Mouse (Mus musculus) CD4-positive, CD25-positive, alpha-beta regulatory T cell, adult 2 months (primary cell): Measurements from ENCODE around the gene Por.

Experiments used
- DNase-seq: peaks from one replicate; pipeline ENCODE4 v3.0.0-alpha.2; 2012; ENCODE audit warnings: low read depth, low spot score

Por gene

DNA sequence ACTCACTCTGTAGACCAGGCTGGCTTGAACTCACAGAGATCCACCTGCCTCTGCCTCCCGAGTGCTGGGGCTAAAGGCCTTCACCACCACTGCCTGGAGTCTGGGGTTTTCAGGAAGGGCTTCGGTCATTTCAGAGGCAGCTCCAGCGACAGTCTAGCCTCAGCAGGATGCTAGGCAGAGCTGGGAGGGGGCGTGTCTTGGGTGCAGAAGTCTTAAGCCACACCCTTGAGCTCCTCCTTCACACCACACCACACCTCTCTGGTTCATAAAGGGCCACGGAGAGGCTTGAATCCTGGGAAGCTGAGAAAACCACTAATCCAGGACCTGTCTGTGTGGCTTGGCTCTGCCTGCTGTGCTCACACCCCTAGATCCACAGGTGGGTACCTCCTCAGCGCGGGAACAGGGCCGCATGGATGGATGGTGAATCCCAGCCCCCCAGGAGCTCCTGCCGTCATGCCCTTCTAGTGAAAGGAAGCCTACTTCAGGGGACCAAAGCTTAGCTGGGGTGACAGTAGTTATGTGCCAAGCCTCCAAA lies at the start of gene Por:
Gene Por (plus strand): TSS at position 293 of the 535 bp plus-strand sequence.
- DNase-seq: peak; percentile 47

DNA sequence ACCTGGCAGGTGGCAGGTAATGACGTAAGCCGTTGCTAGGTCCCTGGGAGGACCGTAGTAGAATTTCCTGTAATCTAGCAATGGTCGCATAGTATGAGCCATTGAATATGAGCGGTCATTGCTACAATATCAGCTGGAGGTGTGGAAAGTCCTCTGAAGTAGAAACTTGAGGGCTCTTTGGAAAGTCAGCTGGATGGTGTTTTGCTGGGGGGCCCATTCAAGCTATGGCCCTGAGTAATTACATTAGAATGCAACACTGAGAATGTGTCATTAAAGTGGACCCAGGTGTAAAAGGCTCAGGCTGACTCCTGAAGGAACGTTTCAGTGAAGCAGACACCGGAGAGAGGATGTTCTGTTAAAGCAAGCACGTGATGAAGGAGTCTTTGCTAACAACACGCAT lies 49.3 kb upstream of the Por start:
- no peak for DNase-seq

DNA sequence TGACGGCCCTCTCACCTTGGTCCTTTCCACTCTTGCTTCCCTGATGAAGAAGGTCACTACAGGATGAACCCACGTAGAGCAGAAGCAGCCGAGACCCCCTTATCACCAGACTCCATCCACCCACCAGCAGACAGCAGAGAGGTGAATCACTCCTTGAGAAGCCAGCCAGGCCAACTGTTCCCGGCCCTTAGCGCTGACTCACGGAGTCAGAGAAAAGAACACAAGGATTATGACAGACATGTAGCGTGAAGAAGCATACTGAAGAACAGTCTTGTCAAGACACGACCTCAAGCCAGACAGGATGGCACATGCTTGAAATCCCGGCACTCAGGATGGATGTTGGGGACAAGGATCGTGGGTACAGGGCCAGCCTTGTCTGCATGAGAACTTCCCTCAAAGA lies 48.1 kb upstream of the Por start:
- no peak for DNase-seq

DNA sequence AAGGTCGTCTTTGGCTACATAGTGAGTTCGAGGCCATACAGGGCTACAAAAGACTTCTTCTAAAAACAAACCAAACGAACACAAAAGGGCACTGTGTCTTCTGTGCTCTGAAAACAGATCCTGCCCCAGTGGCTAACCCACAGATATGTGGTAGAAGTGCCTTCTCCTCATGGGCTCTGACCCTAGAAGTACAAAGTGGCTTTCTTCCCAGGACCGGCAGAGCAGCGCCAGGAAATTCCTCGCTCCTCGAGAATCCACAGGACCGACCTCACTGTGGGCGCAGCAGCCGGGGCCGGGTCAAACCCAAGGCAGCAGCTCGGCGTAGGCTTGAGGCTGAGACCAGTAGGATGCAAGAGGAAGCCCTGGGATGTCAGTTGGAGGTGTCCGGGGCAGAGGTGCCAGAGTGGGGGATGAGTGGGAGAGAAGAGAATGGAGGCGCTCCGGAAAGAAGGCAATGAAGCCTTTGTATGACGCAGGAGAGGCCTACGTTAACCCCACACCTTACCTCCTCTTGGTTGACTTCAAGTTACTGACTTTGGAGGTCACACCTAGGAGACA lies 46.7 kb upstream of the Por start:
- no peak for DNase-seq

DNA sequence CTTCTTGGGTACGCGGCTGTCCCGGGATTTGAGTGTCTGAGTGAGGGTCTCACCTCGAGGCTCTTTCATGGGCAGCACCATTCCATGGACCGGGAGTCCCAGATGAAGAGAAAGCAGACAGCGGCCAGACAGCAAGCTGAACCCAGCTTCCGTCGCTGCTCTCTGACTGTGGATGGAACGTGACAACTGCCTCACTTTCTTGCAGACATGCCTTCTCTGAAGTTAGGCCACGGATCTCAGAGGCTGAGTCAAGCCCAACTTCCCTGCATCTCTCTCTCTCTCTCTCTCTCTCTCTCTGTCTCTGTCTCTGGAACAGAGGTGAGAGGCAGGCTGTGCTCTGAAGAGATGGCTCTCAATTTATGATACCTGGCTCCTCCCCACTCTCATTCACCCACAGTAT lies 40.9 kb upstream of the Por start:
- peak; percentile 12 for DNase-seq

DNA sequence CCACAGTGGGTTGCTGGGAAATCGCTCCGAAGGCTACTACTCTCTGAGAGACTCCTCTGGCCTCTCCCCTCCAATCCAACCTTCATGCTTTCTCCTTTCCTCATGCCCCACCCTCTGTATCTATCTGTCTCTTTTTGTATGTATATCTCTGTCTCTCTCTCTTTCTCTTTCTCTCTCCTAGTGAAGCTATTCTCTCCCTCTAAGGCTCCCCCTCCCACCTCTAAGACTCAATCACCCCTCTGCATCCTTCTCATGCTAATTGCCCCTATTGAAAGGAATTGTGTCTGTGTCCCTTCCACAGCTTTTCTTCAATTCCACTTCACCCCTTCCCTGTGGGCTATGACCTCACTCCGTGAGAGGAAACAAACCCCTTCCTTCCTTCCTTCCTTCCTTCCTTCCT lies 40.4 kb upstream of the Por start:
- no peak for DNase-seq

DNA sequence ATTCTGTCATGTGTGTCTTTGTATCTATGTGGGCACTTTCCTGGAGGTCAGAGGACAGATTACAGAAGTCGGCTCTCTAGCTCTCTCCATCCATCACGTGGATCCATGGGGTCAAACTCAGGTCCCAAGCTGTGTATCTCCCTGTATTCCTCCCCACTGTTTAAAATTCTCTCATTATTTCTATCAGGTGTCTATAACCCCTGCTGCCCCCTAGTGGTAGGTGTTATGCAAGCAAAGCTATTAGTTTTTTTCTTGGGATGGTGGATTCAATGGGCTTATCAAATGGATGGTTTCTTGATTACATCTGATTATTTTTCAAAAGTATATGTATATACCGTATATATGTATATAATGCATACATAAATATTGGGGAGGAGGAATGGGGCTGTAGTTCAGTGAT lies 39.2 kb upstream of the Por start:
- peak; percentile 86 for DNase-seq

DNA sequence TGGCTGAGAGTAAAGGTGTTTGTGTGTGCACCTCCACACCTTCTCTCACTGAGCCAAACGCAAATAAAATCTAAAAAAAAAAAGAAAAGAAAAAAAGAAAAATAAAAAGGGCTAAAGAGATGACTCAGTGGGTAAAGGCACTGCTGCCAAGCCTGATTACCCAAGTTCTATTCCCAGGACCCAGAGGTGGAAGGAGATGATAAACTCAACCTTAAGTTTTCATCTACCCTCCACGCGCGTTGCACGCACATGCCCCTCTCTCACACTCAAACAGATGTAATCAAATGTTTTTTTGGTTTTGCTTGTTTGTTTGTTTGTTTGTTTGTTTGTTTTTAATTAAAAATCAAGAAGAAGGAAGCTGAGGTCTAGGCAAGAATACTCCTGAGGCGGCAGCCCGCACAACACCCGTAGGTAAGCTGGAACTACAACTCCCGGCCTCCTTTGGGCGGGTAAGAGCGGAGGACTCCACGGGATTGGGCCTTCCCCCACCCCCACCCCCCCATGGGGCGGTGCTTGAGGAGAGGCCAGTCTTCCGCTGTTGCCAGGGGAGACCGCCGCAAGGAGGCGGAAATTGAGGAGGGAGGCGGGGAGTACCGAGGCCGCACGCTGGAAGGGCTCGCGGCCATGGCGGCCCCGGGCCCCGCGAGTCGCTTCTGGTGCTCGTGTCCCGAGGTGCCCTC lies 37.6 kb upstream of the Por start, which contains the start of gene Rhbdd2:
Gene Rhbdd2 (plus strand): TSS at position 502 of the 680 bp plus-strand sequence.
- peak; percentile 99 for DNase-seq

DNA sequence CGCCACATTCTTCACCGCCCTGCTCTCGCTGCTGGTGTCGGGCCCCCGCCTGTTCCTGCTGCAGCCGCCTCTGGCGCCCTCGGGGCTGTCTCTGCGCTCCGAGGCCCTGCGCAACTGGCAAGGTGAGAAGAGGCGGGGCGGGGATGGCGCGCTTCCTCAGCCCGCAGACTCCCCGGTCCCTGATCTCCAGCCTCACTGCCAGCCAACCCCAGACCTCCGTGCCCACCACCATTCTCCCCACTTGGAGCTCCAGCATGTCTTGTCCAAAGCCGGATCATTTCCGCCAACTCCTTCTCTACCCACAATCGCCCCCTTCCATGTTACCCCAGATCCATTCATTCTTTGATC lies 37.1 kb upstream of the Por start:
- no peak for DNase-seq

DNA sequence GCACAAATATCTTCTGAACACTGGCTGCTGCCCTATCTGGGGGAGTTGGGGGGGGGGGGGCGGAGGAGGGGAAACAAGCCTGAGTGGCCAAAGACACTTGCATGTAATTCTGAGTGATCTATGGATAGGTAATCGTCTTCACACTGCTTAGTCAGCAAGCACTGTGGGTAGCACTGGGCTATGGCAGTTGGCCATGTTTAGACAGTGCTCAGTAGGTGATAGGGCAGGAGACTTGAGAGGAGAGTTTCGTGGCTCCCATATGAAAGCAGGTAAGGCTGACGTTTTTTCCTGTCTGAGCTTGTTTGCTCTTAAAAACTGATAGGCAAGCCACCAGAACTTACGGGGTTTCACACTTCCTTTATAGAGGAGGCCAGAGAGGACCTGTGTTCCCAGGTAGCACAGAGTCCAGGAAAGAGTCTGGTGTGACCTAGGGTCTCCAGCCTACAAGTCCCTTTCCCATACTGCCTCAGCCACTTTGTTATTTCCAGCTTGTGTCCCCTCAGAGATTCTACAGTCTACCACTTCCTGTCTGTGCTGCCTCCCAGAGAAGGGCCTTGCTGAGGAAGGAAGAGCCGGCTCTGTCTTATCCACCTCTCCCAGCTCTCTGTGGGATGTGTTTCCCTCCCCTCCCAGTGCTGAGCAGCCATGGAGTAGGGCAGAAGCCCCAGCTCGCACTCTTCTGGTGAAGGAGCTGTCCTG lies 29.9 kb upstream of the Por start:
- DNase-seq: no peak

DNA sequence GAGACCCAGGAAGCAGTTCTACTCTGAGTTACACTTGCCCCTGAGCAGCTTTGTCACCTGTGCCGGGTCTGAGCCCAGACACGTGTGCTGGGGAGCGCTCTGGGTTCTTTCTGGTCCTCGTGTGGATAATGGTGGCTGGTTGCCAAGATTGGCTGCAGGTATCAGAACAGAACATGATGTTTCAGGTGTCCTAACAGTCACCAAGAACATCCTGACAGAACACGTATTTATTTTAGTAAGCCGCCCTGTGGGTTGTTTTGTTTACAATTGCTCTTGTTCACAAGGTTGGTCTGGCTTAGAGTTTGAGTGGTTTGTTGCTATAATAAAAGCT lies 29.4 kb upstream of the Por start:
- DNase-seq: no peak

DNA sequence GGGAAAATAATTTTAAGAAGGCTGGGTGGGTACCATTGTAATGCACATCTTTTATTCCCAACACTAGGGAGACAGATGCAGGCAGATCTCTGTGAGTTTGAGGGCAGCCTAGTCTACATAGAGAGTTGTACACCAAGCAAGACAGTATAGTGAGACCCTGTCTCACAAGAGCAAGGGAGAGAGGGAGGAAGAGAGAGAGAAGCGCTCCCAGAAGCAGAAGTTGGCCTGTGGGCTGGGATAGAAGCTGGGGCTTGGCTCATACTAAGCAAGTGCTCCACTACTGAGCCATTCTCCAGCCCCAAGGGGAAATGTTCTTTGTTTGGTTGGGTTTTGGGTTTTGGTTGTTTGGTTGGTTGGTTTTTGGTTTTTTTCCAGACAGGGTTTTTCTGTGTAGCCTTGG lies 28.8 kb upstream of the Por start:
- no peak for DNase-seq

DNA sequence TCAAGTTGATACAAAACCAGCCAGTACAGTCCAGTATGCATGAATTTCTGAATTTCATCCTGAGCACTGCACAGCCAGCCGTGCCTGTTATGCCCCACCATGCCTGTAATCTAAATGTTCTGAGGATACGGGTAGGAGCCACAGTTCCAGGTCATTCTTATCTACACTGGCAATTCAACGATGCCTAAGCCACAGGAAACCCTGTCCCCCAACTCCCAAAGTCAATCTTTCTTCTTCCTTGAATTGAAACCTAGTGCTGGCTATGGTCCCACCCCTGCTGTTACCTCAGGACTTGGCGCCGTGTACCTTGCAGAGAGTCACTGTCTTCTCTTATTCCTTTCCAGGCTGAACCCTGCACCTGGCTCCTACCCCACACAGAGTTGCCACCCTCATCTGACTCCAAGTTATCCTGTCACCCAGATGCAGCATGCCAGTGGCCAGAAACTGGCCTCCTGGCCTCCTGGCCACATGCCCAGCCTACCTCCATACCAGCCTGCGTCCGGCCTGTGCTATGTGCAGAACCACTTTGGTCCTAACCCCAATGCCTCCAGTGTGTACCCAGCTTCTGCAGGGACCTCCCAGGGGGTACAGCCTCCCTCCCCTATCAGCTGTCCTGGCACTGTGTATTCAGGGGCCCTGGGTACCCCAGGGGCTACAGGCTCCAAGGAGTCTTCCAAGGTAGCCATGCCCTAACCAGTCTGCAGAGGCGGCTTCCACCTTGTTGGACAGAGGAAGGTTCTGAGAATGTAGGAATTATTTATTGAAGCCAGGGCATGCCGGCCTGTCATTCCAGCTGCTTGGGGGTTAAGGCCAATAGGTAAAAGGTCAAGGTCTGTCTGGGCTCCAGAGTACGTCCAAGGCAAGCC lies 26.9 kb upstream of the Por start:
- DNase-seq: no peak

DNA sequence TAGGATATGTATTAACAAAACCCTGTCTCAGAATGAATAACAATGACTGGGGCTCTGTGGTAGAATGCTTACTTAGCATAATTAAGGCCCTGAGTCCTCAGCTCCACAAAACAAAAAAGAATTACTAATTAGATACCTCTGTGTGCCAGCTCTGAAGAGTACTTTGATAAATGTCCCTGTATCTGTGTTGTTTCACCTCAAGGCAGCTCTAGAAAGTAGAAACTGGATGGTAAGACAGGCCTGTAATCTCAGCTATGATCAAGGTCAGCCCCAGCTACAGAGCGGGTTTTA lies 26.3 kb upstream of the Por start:
- no peak for DNase-seq

DNA sequence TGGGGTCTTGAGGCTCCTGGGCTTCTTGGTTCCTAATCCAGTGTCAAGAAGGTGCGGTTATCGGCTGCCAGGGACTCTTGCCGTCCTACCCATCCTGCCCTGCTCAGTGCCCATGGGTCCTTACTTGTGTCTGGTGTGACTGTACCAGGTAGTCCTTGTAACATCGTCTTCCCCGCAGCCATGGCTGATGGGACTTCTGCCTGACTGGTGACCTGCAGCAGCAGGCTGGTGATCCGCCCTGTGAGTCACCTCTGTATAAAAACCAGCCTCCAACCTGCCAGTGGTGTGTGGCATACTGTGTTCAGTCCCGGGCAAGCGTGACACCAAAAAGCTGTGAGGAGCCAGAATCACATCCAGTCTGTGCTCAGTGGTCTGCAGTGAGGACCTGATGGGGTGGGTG lies 26.0 kb upstream of the Por start:
- no peak for DNase-seq

DNA sequence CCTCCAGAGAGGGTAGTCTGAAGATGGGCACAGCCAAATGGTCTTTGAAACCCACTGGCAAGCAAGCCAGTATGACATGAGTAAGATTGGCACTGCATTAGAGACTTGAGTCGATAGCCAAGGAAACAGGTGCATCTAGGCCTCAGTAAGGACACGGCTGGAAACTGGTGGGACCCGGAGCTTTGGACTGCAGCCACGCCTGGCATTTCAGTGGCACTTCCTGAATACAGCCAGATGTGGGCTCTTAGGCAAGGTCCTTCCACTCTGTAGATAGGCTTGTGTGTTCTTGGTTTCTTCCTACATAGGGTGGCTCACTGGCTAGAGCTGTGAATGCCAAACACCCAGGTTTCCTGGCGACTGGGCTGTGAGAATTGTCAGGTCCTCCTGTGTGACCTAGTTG lies 24.5 kb upstream of the Por start:
- DNase-seq: no peak

DNA sequence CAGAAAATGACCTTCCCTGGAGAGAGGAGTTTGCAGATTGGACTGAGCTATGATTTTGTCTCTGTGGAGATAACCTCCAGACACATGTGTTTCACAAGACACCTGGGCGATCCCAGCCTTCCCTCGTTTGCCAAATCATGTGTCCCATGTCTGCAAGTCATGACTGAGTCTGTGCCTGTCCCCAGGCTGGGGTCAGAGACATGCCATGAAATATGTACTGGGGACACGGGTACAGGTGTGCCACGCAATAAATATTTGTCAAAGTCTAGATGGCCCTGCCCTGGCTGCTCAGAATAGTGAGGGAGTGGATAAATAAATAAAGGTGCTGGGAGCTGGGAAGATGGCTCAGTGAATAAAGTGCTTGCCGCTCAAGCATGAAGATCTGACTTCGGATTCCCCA lies 23.8 kb upstream of the Por start:
- DNase-seq: no peak

DNA sequence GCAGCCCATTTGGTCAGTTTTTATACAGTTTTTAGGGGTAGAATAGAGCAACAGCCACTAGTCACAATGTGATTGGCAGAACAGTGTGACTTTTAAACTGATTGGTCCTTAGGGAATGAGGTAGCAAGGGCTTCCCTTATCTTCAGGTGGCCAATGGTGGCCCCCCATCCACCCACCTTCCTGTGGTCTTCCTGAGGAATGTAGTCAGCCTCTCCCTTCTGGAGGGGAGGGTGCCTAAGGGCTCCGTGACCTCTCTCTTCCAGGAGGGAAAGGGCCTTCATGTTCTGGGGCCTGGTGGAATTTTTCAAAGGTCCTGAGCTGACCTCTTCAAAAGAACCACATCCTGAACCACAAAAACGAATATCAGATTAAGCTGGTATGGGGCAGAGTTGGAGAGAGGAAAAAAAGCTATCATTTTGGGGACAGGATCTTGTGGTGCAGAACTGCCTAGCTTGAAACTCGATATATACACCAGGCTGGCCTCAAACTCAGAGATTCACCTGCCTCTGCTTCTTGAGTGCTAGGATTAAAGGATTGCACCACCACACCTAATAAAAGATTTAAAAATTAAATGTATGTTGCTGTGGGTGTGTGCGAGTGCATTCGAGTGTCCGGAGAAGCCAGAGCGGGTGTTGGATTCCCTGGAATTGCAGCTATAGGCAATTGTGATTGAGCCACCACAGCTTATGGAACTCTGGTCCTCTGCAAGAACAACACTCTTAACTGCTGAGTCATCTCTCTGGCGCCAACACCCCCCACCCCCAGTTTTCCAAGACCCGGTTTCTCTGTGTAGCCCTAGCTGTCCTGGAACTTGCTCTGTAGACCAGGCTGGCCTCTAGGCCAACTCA lies 21.1 kb upstream of the Por start:
- DNase-seq: no peak

DNA sequence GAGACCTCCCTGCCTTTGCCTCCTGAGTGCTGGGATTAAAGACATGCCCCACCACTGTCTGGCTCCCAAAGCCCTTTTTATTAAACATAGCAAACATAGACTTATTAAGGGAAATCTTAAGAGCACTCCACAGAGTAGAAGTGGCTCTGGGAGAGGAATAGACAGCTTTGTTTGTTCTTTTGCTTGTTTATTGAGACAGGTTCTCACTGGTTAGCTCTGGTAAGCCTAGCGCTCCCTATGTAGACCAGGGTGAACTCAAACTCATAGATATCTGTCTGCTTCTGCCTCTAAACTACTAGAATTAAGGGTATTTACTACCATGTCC lies 20.6 kb upstream of the Por start:
- no peak for DNase-seq

DNA sequence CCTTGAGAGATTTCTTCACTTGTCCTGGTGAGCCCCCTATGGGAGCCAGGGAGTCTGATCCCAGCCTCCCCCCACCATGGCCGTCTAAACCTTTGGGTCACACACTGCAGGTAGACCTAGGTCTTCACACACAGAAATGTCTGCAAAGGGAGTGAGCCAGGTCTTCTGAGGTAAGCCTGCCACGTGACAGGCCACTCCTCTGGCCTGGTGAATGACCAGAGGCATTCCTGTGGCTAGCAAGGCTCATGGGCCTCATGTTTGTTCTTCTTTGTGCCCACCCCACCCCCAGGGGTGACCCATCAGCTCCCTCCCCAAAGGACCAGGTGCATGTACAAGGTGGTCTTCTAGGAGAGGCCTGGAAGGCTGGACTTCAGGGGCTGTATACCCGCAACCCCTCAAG lies 18.3 kb upstream of the Por start:
- no peak for DNase-seq

DNA sequence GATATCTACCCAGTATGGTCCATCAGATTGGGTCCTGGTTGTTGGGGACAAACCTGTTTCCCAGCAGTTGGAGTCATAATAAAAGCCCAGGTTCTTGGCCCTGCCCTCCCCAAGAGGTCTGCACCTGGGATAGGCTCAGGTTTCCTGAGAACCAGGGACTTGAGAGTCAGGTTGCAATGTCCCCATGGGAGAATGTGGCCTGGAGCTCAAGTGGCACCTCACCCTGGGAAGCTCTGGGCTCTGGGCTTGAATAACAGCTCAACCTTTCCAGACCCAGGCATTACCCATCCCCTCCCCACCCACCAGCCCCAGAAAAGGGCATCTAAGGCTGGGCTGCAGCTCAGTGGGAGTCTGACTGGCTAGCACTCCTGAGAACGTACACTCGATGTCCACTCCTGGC lies 16.6 kb upstream of the Por start:
- DNase-seq: no peak

DNA sequence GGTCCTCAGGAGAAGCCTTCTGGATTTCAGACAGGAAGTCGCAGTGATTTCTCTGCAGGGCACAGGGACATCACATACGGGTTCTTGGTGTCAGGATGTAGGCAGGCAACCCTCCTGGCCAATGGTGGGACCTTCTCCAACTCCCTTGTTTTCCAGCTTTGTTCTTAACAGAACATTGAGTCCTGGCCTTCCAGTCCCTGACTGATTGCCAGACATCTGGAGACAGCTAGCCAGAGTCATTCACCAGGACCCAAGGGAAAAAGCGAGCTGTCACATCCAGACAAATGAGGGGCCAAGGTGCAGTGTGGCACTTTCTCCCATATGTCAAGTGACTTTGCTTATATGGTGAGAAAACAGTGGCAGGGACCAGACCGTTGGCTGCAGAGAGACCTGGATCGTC lies 13.8 kb upstream of the Por start:
- DNase-seq: no peak
